Mouse (Mus musculus) erythroblast, embryonic 14.5 days (primary cell): Measurements from ENCODE around the gene Crygn.

Experiments used
- GATA1 ChIP-seq: IDR thresholded peaks from 2 replicates; pipeline ENCODE4 v1.6.1; 2012; ENCODE audit warnings: low read length, inconsistent platforms, mixed read lengths
- TAL1 ChIP-seq: IDR thresholded peaks from 3 replicates; pipeline ENCODE4 v1.6.1; 2012; ENCODE audit warnings: low read length, inconsistent platforms, mixed read lengths

DNA sequence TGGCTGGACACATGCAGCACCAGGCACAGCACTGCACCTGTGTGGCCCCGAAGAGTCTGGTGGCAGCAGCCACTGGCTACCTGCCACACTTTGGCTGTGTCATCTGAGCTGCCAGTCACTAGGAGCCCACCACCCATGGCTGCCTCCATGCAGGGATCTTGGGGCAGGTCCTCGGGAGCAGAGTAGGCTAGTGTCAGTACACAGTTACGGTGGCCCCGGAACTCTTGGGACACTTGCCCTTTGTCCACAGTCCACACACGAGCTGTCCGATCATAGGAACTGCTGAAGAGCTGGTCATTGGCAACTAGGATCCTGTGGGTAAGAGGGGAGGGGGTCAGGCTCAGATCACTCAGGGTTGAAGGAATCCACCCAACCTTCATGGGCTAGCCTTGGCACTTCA lies 39.7 kb downstream of the Crygn start:
- no peak for TF ChIP-seq GATA1
- TF ChIP-seq TAL1: no peak
